Mouse (Mus musculus) olfactory bulb, adult 2 months (tissue): ENCODE data around the gene Zc3h4.

ENCODE experiments used
- CTCF ChIP-seq: fragments of 200-500 bp; IDR thresholded peaks from 2 replicates; pipeline ENCODE4 v1.5.1; 2012; ENCODE audit warnings: low read depth, mild to moderate bottlenecking, low read length, moderate library complexity; ENCODE audit not compliant: insufficient read depth
- POLR2A ChIP-seq: fragments of 200-500 bp; IDR thresholded peaks from 2 replicates; pipeline ENCODE4 v1.6.1; 2012; ENCODE audit warnings: mild to moderate bottlenecking, low read depth, low read length, moderate library complexity; ENCODE audit not compliant: insufficient read depth

GRCm38 (mm10) chr7:16415426-16415825 lies 14.7 kb downstream of the Zc3h4 start:
- TF ChIP-seq POLR2A (no peak), CTCF (no peak)
